Mouse (Mus musculus) embryonic facial prominence, embryonic 15.5 days (tissue): ENCODE measurements around the gene Slc6a18. TPM values are rescaled to one million over a fixed set of nuclear protein-coding genes. Genes with fewer than 3 reads are reported as not detected.
"Not testable (repeated sequence)": the region's sequence is repeated elsewhere in the genome, so short reads cannot be mapped to it uniquely, and the experiment has no call there.

Experiments
- ATAC-seq: fragments of 200-750 bp; cut with Nextera tagmentation; 2 replicates; pipeline ENCODE4 v1.8.0; 2017; ENCODE audit warnings: low read depth, moderate TSS enrichment; ENCODE audit not compliant: insufficient number of reproducible peaks, low FRiP score, low TSS enrichment
- H3K27ac ChIP-seq: fragments of 300-500 bp; sonication (generic); replicated peaks from 2 replicates; pipeline ENCODE4 v1.5.1; 2015; ENCODE audit warnings: mild to moderate bottlenecking, inconsistent platforms
- H3K27me3 ChIP-seq: fragments of 300-500 bp; sonication (generic); 2 replicates; pipeline ENCODE4 v1.6.1; 2015; ENCODE audit warnings: inconsistent platforms
- H3K36me3 ChIP-seq: fragments of 300-500 bp; sonication (generic); 2 replicates; pipeline ENCODE4 v1.6.1; 2015; ENCODE audit warnings: mild to moderate bottlenecking, inconsistent platforms
- H3K4me1 ChIP-seq: fragments of 300-500 bp; sonication (generic); 2 replicates; pipeline ENCODE4 v1.6.1; 2015; ENCODE audit warnings: inconsistent platforms
- H3K4me2 ChIP-seq: fragments of 300-500 bp; sonication (generic); replicated peaks from 2 replicates; pipeline ENCODE4 v1.6.1; 2015; ENCODE audit warnings: mild to moderate bottlenecking, inconsistent platforms
- H3K4me3 ChIP-seq: fragments of 300-500 bp; sonication (generic); replicated peaks from 2 replicates; pipeline ENCODE4 v1.5.1; 2015; ENCODE audit warnings: mild to moderate bottlenecking, inconsistent platforms
- H3K9ac ChIP-seq: fragments of 300-500 bp; sonication (generic); 2 replicates; pipeline ENCODE4 v1.6.1; 2015; ENCODE audit warnings: inconsistent platforms
- H3K9me3 ChIP-seq: fragments of 300-500 bp; sonication (generic); replicated peaks from 2 replicates; pipeline ENCODE4 v1.6.1; 2016; ENCODE audit warnings: inconsistent platforms
- WGBS: fragments of 180-500 bp; shearing (Covaris S2); methylation state at CpG from one replicate; pipeline ENCODE4 v1.1.7; 2015; 5-methylcytosine and 5-hydroxymethylcytosine counted together
- polyA plus RNA-seq: library from polyadenylated mRNA; unstranded; fragments of >200 nt; fragmentation: Nextera tagmentation; extraction: Ambion mirVana; gene quantifications from 2 replicates; pipeline ENCODE4 v1.2.1, GENCODE M21; 2015

Slc6a18 gene
- polyA plus RNA-seq, 1 experiment from 2014 or later, result not detected

DNA sequence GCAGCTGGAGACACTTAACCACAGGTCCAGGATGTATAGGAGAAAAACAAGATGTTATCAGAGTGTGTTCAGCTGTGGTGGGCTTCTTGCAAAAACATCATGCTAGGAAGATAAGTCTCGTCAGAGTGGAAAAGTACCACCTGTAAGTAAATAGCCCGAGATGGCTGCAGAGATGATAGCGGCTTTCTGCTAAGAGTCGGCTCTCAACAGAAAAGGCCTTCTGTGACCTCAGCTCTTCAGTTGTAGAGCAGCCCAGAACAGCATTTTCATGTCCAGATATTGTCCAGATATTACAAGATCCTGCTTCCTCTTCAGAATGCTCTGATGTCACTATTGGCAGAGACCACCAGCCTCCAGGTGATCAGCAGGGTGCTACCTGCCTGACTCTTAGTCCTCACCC is 25.7 kb upstream of the Slc6a18 start:
- not testable (repeated sequence) for H3K4me2 ChIP-seq, H3K9ac ChIP-seq, H3K4me3 ChIP-seq, H3K27ac ChIP-seq, ATAC-seq, H3K36me3 ChIP-seq, H3K4me1 ChIP-seq, H3K9me3 ChIP-seq, H3K27me3 ChIP-seq
- WGBS, result 80% methylated on average over 4 of the region's 4 CpGs

DNA sequence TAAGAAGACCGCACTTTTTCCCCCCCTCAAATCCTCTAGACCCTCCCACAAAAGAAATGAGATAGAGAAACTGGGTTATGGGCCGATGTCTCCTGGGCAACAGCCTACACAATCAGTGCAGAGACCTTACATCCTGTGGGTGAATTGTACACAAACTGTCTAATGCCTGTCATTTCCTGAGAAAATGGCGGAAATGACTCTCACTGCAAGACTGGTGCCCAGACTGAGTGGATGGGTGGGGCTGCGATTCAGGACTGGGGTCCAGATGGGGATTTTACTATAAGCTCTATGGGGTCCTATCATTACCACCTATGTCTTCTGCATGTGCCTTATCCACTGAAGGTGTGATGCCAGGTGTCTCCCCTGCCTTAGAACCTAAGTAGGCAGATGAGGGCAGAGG is 25.0 kb upstream of the Slc6a18 start:
- Histone ChIP-seq H3K27me3 (no peaks in the 10 kb centered on the region), H3K36me3 (no peaks in the 10 kb centered on the region), H3K4me2 (no peak overlapping the region), H3K4me3 (no peak overlapping the region), H3K27ac (no peak overlapping the region), H3K9ac (no peak overlapping the region), H3K9me3 (no peaks in the 10 kb centered on the region), H3K4me1 (no peaks in the 10 kb centered on the region)
- ATAC-seq, result no peak
- WGBS, result 84% methylated on average over 4 of the region's 4 CpGs

DNA sequence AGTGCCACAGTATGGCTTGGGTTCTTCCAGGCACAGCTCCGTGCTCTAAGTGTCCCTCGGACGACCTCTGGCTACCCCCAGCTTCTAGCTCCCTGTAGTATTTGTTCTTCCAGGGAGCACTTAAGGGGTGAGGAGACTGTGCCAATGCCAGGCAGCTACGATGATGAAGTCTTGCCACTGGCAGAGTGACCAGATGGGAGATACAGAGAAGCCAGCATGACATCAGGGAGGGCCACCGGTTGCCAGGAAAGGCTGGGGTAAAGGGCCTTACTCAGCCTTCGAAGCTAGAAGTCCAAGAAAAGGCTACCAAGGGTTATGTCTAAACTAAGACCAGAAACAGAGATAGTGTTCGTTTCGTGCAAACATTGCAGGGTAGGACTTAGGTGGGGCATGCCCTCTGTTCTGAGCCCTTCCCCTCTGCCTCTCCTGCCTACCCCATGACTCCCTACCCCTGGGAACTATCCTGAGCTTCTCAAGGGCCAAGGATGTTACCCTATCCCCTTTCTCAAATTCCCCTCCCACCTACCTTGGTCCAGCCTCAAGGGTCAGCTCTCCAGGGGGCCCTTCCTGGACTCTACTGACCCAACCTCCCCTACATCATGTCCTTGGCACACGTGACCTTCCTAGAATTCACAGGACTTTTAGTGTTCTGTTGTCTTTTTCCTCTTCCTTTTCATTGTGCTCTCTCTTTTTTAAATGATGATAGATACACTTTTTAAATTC is 23.5 kb upstream of the Slc6a18 start:
- no peak for ATAC-seq
- 85% methylated on average over 9 of the region's 9 CpGs for WGBS
- Histone ChIP-seq H3K9ac (no peak overlapping the region), H3K4me3 (no peak overlapping the region), H3K9me3 (no peaks in the 10 kb centered on the region), H3K27ac (no peak overlapping the region), H3K36me3 (no peaks in the 10 kb centered on the region), H3K4me2 (no peak overlapping the region), H3K4me1 (no peaks in the 10 kb centered on the region), H3K27me3 (no peaks in the 10 kb centered on the region)

DNA sequence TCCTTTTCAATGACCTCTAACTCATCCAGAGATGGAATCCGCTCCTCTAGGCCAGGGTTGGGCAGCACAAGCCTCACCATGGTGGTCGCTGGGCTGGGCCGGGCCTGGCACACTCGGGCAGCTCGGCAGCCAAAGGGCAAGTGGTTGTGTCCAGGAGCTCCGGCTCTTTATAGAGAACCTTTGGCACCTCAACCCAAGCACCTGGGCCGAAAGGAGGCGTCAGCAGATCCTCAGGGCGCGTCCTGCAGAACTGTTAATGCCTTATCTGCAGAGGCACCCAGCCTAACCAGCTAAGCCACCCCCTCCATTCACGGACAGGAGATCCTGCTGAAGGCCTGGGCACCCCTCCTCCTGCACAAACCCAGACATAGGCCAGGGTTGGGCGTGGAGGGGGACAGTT is 22.7 kb upstream of the Slc6a18 start:
- H3K4me3 ChIP-seq, result no peak overlapping the region
- H3K4me2 ChIP-seq, result no peak overlapping the region
- no peak overlapping the region for H3K27ac ChIP-seq
- no peaks in the 10 kb centered on the region for H3K4me1 ChIP-seq
- no peaks in the 10 kb centered on the region for H3K36me3 ChIP-seq
- no peak for ATAC-seq
- H3K27me3 ChIP-seq, result no peaks in the 10 kb centered on the region
- no peaks in the 10 kb centered on the region for H3K9me3 ChIP-seq
- no peak overlapping the region for H3K9ac ChIP-seq
- whole genome bisulfite sequencing, result 88% methylated on average over 12 of the region's 12 CpGs

DNA sequence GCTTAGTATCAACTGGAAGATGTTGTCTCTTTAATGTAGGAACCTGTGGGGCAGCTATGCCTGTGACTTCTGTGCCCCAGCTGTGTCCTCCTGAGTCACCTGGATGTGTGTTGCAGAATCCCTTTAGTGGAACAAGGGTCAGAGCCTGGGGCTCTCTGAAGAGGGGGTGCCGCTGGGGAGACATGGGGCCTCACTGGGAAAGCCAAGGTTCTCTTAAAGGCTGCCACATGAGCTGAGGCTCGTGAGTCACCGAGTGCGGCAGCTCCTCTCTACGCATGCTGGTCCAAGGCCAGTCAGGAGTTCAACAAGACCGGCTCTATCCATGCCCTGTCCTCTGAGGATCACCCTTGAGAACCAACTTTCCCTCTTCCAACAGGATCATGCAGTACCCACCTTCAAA is 21.9 kb upstream of the Slc6a18 start:
- no peaks in the 10 kb centered on the region for H3K27me3 ChIP-seq
- H3K27ac ChIP-seq, result no peak overlapping the region
- H3K4me1 ChIP-seq, result no peaks in the 10 kb centered on the region
- ATAC-seq, result no peak
- no peaks in the 10 kb centered on the region for H3K36me3 ChIP-seq
- no peak overlapping the region for H3K4me2 ChIP-seq
- no peak overlapping the region for H3K4me3 ChIP-seq
- WGBS, result 89% methylated on average over 6 of the region's 6 CpGs
- no peak overlapping the region for H3K9ac ChIP-seq
- no peaks in the 10 kb centered on the region for H3K9me3 ChIP-seq

DNA sequence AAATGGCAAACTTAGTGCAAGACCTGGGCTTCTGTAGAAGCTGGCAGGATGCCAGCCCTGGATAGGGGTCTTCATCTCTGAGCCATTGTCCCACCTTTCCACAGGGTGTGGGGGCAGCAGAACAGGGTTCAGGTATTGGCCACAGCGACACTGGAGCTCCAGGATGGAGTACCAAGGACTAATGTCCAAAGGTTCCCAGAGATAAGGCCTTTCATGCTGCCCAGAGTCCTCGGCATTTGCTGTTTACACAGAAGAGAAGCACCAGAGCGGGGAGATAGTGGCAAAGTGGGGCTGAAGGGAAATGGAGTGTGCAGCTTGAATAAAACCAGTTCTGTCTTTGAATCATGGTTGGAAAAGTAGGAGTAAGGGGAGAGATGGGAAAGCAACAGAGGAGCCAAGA is 18.7 kb upstream of the Slc6a18 start:
- no peak overlapping the region for H3K9ac ChIP-seq
- H3K27me3 ChIP-seq, result no peaks in the 10 kb centered on the region
- WGBS, result 91% methylated on average over 3 of the region's 3 CpGs
- no peak overlapping the region for H3K4me3 ChIP-seq
- H3K9me3 ChIP-seq, result no peaks in the 10 kb centered on the region
- H3K36me3 ChIP-seq, result no peaks in the 10 kb centered on the region
- no peak overlapping the region for H3K27ac ChIP-seq
- no peaks in the 10 kb centered on the region for H3K4me1 ChIP-seq
- H3K4me2 ChIP-seq, result no peak overlapping the region
- ATAC-seq, result no peak

DNA sequence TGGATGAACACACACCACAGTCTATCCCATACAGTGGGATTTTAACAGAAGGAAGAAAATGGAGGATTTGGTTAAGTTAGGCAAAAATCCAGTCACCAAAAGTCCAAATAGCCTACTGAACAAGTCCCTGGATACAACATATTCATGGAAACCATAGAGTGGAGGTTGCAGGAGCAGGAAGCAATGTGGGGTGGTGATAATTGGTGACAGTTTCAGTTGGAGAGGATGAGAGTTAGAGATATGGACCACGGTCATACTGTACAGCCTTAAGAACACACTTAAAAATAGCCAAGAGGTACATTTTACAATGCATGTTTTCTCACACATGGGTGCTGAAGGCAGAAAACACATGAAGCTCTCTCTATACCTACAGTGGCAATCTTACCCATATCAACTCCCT is 17.1 kb upstream of the Slc6a18 start:
- Histone ChIP-seq H3K27me3 (no peaks in the 10 kb centered on the region), H3K4me1 (no peaks in the 10 kb centered on the region), H3K4me2 (no peak overlapping the region), H3K9ac (no peak overlapping the region), H3K36me3 (no peaks in the 10 kb centered on the region), H3K27ac (no peak overlapping the region), H3K4me3 (no peak overlapping the region), H3K9me3 (no peaks in the 10 kb centered on the region)
- 88% methylated on average over 1 of the region's 1 CpGs for WGBS
- ATAC-seq, result no peak

DNA sequence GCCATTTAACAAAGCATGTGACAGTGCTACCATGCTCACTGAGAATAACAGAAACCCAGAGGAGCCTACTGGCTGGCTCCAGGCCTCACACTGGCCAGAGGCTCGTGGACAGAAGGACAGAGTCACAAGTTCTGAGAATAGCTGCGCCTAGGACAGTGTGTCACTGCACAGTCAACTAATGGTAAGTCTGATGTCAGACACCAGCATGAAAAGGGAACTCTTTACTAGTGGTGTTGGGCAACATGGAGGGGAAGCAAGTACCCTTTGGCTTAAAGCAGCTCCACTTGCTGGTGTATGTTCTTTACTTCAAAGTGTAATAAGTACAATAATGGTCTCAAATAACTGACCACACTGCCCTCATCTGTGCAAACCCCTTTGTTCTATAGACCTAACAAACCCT is 15.5 kb upstream of the Slc6a18 start:
- Histone ChIP-seq H3K27me3 (no peaks in the 10 kb centered on the region), H3K4me3 (no peak overlapping the region), H3K36me3 (no peaks in the 10 kb centered on the region), H3K4me1 (no peaks in the 10 kb centered on the region), H3K9me3 (no peaks in the 10 kb centered on the region), H3K4me2 (no peak overlapping the region), H3K9ac (no peak overlapping the region), H3K27ac (no peak overlapping the region)
- no peak for ATAC-seq
- 65% methylated on average over 2 of the region's 2 CpGs for WGBS

DNA sequence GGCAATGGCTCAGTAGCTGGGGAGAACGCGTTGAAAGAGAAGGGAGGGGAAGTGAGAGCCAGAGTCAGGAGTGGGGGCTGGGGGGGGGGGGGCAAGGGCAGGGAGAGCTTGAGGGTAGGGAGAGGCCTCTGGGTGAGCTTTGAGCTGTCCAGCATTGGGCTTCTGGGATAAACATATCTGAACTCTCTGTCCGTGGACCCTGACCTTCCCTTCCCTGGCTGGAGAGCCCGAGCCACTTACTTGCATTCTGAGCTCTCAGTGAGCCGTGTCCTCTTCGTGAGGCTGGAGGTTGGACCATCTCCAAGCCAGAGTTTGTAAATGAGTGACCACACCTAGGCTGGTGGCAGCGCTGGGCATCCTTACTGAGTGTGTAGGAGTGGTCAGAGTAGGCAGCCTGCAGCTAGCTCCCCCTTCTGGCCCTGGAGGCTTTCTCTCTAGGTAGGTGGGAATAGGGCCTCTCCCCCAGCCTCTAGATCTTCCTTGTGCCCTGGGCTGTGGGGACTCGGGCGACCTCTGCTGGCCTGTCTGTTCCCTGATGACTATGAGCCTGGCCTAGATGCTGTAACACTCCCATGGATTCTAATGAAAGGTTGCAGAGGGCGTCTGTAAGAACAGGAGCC is 14.5 kb upstream of the Slc6a18 start:
- Histone ChIP-seq H3K27ac (no peak overlapping the region), H3K27me3 (no peaks in the 10 kb centered on the region), H3K9me3 (no peaks in the 10 kb centered on the region), H3K4me2 (no peak overlapping the region), H3K9ac (no peak overlapping the region), H3K4me1 (no peaks in the 10 kb centered on the region), H3K36me3 (no peaks in the 10 kb centered on the region), H3K4me3 (no peak overlapping the region)
- WGBS, result 35% methylated on average over 10 of the region's 10 CpGs
- ATAC-seq, result peak; percentile 63; the same call in 1 of the 2 replicates

DNA sequence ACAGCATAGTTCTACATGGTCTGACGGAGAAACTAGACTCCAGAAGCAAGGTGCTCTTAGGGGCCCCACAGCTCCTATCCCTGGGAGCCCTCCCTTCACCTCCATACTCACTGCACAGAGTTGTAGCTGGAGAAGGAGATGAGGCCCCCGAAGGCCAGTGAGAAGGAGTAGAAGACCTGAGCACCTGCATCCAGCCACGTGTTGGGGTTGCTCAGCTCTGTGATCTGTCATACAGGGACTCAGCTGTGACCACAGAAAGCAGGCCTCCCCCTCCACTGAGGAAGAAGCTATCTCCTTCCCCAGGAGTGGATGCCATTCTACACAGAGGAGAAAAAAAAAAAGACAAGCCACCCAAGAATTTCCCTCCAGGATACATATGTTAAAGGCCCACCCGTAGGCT is 11.1 kb upstream of the Slc6a18 start:
- 76% methylated on average over 4 of the region's 4 CpGs for WGBS
- Histone ChIP-seq H3K27me3 (no peaks in the 10 kb centered on the region), H3K9ac (no peak overlapping the region), H3K27ac (no peak overlapping the region), H3K4me1 (no peaks in the 10 kb centered on the region), H3K36me3 (no peaks in the 10 kb centered on the region), H3K4me3 (no peak overlapping the region), H3K9me3 (no peaks in the 10 kb centered on the region), H3K4me2 (no peak overlapping the region)
- ATAC-seq, result no peak

DNA sequence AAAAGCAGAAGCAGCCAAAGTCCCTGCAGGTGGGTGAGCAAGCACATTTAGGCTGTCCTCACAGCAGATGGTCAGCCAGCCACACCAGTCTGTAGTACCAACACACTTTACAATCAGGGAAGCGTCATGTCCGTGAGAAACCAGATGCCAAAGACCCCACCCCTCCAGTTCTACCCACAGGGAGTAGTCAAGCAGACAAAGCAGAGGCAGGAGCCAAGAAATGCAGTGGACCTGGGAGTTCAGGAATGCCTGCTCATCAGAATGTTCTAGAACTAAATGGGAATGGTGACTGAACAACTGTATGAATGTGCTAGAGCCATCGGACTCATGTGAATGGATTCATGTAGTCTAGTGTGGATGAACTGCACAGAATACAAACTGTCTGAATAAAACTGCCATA is 9.8 kb upstream of the Slc6a18 start:
- no peak overlapping the region for H3K27ac ChIP-seq
- H3K9me3 ChIP-seq, result no peaks in the 10 kb centered on the region
- no peak overlapping the region for H3K9ac ChIP-seq
- no peak overlapping the region for H3K4me3 ChIP-seq
- no peak overlapping the region for H3K4me2 ChIP-seq
- no peaks in the 10 kb centered on the region for H3K36me3 ChIP-seq
- WGBS, result 70% methylated on average over 3 of the region's 3 CpGs
- ATAC-seq, result no peak
- no peaks in the 10 kb centered on the region for H3K4me1 ChIP-seq
- H3K27me3 ChIP-seq, result no peaks in the 10 kb centered on the region

DNA sequence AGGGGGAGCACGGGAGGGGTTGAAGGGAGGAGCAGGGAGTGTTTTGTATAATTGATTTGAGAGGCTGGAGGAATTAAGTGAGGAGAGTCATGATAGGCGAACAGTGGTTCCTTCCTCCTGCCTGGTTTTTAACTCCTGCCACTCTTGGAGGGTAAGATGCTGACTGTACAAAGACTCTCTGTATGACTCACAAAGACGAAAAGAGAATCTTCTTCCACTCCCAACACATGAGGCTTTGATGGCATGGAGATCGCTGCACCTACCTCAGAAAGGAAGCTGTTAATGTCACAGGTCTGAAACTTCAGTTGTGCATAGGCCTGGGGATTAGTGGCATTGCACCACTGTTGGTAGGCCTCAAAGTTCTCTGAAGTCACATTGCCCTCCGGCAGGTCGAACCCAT is 7.7 kb upstream of the Slc6a18 start:
- H3K9me3 ChIP-seq, result no peaks in the 10 kb centered on the region
- H3K4me2 ChIP-seq, result no peak overlapping the region
- ATAC-seq, result no peak
- 74% methylated on average over 6 of the region's 6 CpGs for WGBS
- H3K9ac ChIP-seq, result no peak overlapping the region
- no peaks in the 10 kb centered on the region for H3K27me3 ChIP-seq
- H3K36me3 ChIP-seq, result no peaks in the 10 kb centered on the region
- H3K4me3 ChIP-seq, result no peak overlapping the region
- no peaks in the 10 kb centered on the region for H3K4me1 ChIP-seq
- H3K27ac ChIP-seq, result no peak overlapping the region
